ENCODE assay signal across 23 mouse cellular contexts in genomic region chr4:73789534-73789933, GRCm38 (mm10). TPM values are rescaled to one million over a fixed set of nuclear protein-coding genes. Genes with fewer than 3 reads are reported as not detected.
DNase-seq lines count a peak whose midpoint lies in the region; ATAC-seq and TF ChIP-seq lines count a peak whose summit lies in the region.
"Had no signal": no experiment of that assay in that cellular context is flagged by ENCODE, and none has a peak within 500 bp of the region (broad histone marks: within the 10 kb centered on the region; RNA-seq: fewer than 3 reads in every experiment).

No protein-coding gene starts in this region.

- no peak overlapping the region for H3K4me3 ChIP-seq in lung, adult 2 months (replicated peaks; ENCODE audit: extremely low read depth, low read depth, low read length)
- H3K4me3 ChIP-seq in intestine, embryonic 14.5 days (ENCODE audit: low read depth, low read length), result 0 out of 2 replicates have a peak overlapping the region, but pooled peaks have one; percentile 36
- H3K4me3 ChIP-seq in forebrain, embryonic 12.5 days (replicated peaks), result no peak overlapping the region
- H3K4me3 ChIP-seq: erythroblast, embryonic 14.5 days; liver, embryonic 15.5 days had no signal

- H3K9ac ChIP-seq in intestine, embryonic 14.5 days (ENCODE audit: low read length), result no peak overlapping the region
- no peak overlapping the region for H3K9ac ChIP-seq in forebrain, embryonic 12.5 days
- H3K9ac ChIP-seq: forebrain, embryonic 15.5 days; heart, embryonic 15.5 days; limb, embryonic 12.5 days; liver, embryonic 15.5 days; neural tube, embryonic 12.5 days had no signal

- no peak overlapping the region for H3K27ac ChIP-seq in intestine, embryonic 14.5 days (ENCODE audit: low read depth)
- no peak overlapping the region for H3K27ac ChIP-seq in forebrain, embryonic 12.5 days
- H3K27ac ChIP-seq: forebrain, embryonic 15.5 days; heart, embryonic 15.5 days; hindbrain, embryonic 12.5 days; limb, embryonic 12.5 days; liver, embryonic 15.5 days; neural tube, embryonic 12.5 days had no signal

- no peaks in the 10 kb centered on the region for H3K9me3 ChIP-seq in intestine, embryonic 14.5 days (ENCODE audit: control insufficient read depth, low read length)
- H3K9me3 ChIP-seq in forebrain, embryonic 12.5 days, result no peaks in the 10 kb centered on the region
- H3K9me3 ChIP-seq: forebrain, embryonic 15.5 days; heart, embryonic 15.5 days; hindbrain, embryonic 12.5 days; limb, embryonic 12.5 days; liver, embryonic 15.5 days; neural tube, embryonic 12.5 days had no signal

- no peaks in the 10 kb centered on the region for H3K4me1 ChIP-seq in lung, adult 2 months (ENCODE audit: control insufficient read depth, insufficient read depth, low read length)
- no peaks in the 10 kb centered on the region for H3K4me1 ChIP-seq in intestine, embryonic 14.5 days (replicated peaks; ENCODE audit: control insufficient read depth, insufficient read depth, low read length)
- peaks cover 10% of the 10 kb centered on the region for H3K4me1 ChIP-seq in forebrain, embryonic 12.5 days
- H3K4me1 ChIP-seq: liver, embryonic 15.5 days had no signal

- WGBS in lung, adult 2 months, result 37% methylated on average over 6 of the region's 6 CpGs
- 40% methylated on average over 6 of the region's 6 CpGs for WGBS in intestine, embryonic 14.5 days
- 63% methylated on average over 6 of the region's 6 CpGs for WGBS in forebrain, embryonic 12.5 days

- TF ChIP-seq POLR2A in lung, adult 2 months (IDR thresholded peaks at IDR 0.05; ENCODE audit: borderline replicate concordance, extremely low read depth, low read depth, low read length), result no peak

- H3K36me3 ChIP-seq in intestine, embryonic 14.5 days (ENCODE audit: control insufficient read depth, insufficient read depth, low read length), result no peaks in the 10 kb centered on the region
- no peaks in the 10 kb centered on the region for H3K36me3 ChIP-seq in forebrain, embryonic 12.5 days (replicated peaks)
- H3K36me3 ChIP-seq: forebrain, embryonic 15.5 days; heart, embryonic 15.5 days; hindbrain, embryonic 12.5 days; limb, embryonic 12.5 days; liver, embryonic 15.5 days; neural tube, embryonic 12.5 days had no signal

- H3K27me3 ChIP-seq in intestine, embryonic 14.5 days (replicated peaks; ENCODE audit: control insufficient read depth, insufficient read depth, low read length), result peaks cover 18% of the 10 kb centered on the region
- H3K27me3 ChIP-seq in forebrain, embryonic 12.5 days, result peaks cover 30% of the 10 kb centered on the region

- TF ChIP-seq CTCF in lung, adult 2 months (IDR thresholded peaks at IDR 0.05; ENCODE audit: insufficient read depth, low read length), result no peak

- no peak for ATAC-seq in intestine, embryonic 14.5 days (replicated peaks; ENCODE audit: low FRiP score, low TSS enrichment, low read depth)
- no peak for ATAC-seq in forebrain, embryonic 12.5 days (ENCODE audit: low FRiP score)

- peak; percentile 4 to 8 for DNase-seq in heart, adult 9 months (ENCODE audit: low spot score in 2 of 2)
- no peak for DNase-seq in heart, postnatal 4 days
- DNase-seq in lung, adult 2 months, result peak; percentile 21
- DNase-seq in lung, postnatal 10 days, result no peak
- no peak for DNase-seq in intestine, embryonic 14.5 days (ENCODE audit: low spot score)
- DNase-seq in lung, postnatal 36 days, result peak; percentile 14
- DNase-seq in gastrocnemius, postnatal 10 days, result no peak
- DNase-seq: adrenal gland, postnatal 10 days; cerebellum, adult 11-12 months; cerebellum, postnatal 36 days; kidney, adult 11 months; right cerebral cortex, postnatal 25 days had no signal

- peak overlapping the region; percentile 67 for H3K4me2 ChIP-seq in intestine, embryonic 14.5 days (ENCODE audit: low read length)
- no peak overlapping the region for H3K4me2 ChIP-seq in forebrain, embryonic 12.5 days
- H3K4me2 ChIP-seq: liver, embryonic 15.5 days had no signal

RNA-seq across cellular contexts. Expression of gene Rasef, which starts 1.3 kb away (rescaled TPM):
- under 1 TPM; 0.61 to 0.83 TPM for total RNA-seq in heart, postnatal 4 days (2021)
- 4.5 and 4.9 TPM in 2 replicates for polyA plus RNA-seq in lung, adult 2 months (2012; rRNA removed)
- 6.6 and 7.7 TPM in 2 replicates for polyA plus RNA-seq in intestine, embryonic 14.5 days (2014; fragmentation: Nextera tagmentation; extraction: Ambion mirVana)
- polyA plus RNA-seq in forebrain, embryonic 12.5 days (2016; fragmentation: Nextera tagmentation; extraction: Ambion mirVana), result 0.80 and 1.0 TPM in 2 replicates
- total RNA-seq in gastrocnemius, postnatal 10 days (2021), result under 1 TPM in 1 of 2 experiments, not detected in 1; 0.07 TPM
- total RNA-seq: layer of hippocampus, adult 18-20 months; megakaryocyte-erythroid progenitor cell, adult 5-6 weeks; monocyte, adult 5-6 weeks had no signal
- polyA plus RNA-seq: erythroblast, embryonic 14.5 days had no signal

Comparison
In these comparisons a context has a peak if more than half of its experiments do, and no peak if none do; other contexts are left out.
1. DNase-seq: peak in heart, adult 9 months (2 of 2), lung, adult 2 months (single experiment) and lung, postnatal 36 days (single experiment); none in heart, postnatal 4 days (single experiment), lung, postnatal 10 days (single experiment), intestine, embryonic 14.5 days (single experiment) and gastrocnemius, postnatal 10 days (single experiment).